Mouse (Mus musculus) erythroid progenitor cell, adult 5-6 weeks (primary cell): ENCODE data around the gene Filip1l. TPM values are rescaled to one million over a fixed set of nuclear protein-coding genes. Genes with fewer than 3 reads are reported as not detected.

ENCODE experiments used
- ATAC-seq: replicated peaks from 2 replicates; pipeline ENCODE4 v1.8.0; 2016; ENCODE audit warnings: moderate number of reproducible peaks, mild to moderate bottlenecking, moderate TSS enrichment, inconsistent platforms; ENCODE audit not compliant: poor library complexity, low FRiP score, severe bottlenecking
- total RNA-seq, 2 experiments: library from RNA; stranded (forward) in 1 of 2; stranded (reverse) in 1 of 2; fragments of 150-400 nt in 1 of 2; fragments of 186-747, 209-891 nt in 1 of 2; gene quantifications; 2 replicates each; pipeline versions ENCODE4 v1.2.3 to v1.2.4; 2015 to 2017; ENCODE audit warnings: low replicate concordance in 2 of 2

Gene Filip1l
- total RNA-seq, 2 experiments from 2014 or later, result 6.1 to 13.4 TPM

DNA sequence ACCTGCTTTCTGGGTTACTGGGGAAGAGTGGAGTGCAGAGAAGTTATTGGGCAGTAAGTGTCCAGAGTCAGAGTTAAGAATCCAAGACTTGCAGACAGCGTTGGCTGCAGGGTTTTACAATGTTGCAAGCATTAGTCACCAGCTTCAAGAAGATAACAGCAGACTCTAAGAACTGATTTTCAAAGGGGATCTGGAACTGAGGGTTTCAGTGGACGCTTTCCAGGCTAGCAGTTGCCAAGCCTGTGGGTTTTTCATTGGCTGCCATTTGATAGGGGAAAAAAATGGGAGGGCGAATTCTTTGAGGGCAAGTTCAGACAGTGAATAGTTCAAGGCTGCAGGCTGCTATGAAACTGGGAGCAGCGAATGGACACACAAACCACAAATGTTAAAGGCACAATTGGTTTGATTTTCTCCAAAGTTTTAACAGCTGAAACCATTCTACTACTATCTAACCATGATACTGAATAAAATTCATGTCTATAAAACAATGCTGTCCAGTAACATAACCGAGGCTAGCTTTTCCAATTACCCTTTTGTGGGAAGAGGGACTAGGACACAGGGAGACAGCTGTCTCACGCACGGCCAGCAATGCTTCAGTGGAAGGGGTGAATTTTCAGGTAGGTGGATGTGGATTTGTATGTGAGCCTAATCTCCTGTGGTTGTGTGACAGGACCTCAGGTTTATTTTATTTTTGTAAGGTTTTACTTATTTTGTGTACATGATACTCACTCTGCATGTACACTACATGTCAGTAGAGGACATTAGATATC lies 74.8 kb downstream of the Filip1l start:
- no peak for ATAC-seq

DNA sequence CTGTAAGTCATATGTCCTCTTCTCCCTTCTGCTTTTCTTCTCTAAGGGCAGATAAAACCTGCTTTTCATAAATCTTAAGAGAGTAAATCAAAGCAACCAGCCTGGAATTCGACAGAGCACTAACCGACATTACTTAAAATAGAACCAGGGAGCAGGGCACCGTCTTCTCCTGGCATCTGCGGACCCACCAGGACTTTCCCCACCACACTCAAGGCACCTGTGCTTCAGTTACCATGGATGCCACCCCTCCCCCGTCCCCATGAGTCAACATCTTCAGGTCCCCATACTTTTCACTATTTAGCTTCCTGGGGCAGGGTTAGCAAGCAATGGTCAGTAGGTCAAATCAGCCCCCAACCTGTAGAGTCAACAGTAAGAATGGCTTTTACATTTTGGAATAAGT lies 76.1 kb downstream of the Filip1l start:
- no peak for ATAC-seq

GRCm38 (mm10) chr16:57431294-57431693 lies 78.4 kb downstream of the Filip1l start:
- no peak for ATAC-seq

- no peak for ATAC-seq
Observed at GRCm38 (mm10) chr16:57433173-57433572, 80.3 kb downstream of the Filip1l start.

DNA sequence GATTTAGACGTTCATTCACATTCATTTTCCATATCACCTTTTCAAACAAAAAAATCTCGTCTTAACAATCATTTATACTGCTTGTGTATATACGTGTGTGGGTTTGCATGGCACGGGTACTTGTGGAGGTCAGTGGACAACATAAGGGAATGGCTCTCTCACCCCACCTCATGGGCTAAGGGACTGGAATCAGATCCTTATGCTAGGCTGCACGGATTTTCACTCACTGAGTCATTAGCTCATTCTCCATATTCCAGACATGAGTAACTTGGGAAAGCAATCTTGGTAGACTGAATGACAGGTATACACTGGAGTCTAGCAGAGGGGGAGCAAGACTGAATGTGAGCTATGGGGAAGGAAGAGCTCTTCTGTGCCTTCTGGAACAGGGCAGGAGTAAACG lies 80.8 kb downstream of the Filip1l start:
- ATAC-seq, result no peak

GRCm38 (mm10) chr16:57434640-57435039 lies 81.7 kb downstream of the Filip1l start:
- ATAC-seq, result no peak

- ATAC-seq, result no peak
Observed at GRCm38 (mm10) chr16:57437523-57438287, 84.8 kb downstream of the Filip1l start.

GRCm38 (mm10) chr16:57438288-57438685 lies 85.4 kb downstream of the Filip1l start:
- no peak for ATAC-seq

GRCm38 (mm10) chr16:57439206-57439605 lies 86.3 kb downstream of the Filip1l start:
- no peak for ATAC-seq

- no peak for ATAC-seq
Observed at GRCm38 (mm10) chr16:57440706-57441437, 88.0 kb downstream of the Filip1l start.

GRCm38 (mm10) chr16:57445096-57446094 lies 92.5 kb downstream of the Filip1l start:
- no peak for ATAC-seq

- ATAC-seq, result no peak
Observed at GRCm38 (mm10) chr16:57453009-57453408, 100.1 kb downstream of the Filip1l start.

DNA sequence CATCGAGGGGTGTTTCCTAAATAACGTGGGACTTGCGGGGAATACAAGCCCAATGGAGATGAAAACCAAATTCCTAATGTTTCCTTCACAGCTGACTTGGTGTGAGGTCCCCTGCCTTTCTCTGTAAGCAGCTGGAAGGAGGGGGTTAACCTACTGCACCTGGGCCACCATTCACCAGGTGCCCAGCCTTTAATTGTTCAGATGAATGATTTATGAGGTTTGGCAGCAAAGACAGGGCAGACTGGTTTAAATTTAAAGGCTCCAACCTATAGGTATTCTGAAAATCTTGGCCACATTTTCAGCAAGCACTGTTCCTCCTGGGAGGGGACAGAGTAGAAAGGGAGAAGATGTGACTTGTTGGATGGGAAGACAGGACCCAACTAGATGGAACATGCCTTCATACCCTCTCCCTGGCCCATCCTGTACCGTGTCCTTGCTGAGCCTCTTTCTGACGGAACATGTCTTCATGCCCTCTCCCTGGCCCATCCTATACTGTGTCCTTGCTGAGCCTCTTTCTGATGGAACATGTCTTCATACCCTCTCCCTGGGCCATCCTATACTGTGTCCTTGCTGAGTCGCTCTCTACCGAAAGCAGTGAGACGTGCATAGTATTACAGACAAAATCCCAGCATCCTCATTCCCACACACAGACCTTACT lies 101.3 kb downstream of the Filip1l start:
- ATAC-seq, result no peak

DNA sequence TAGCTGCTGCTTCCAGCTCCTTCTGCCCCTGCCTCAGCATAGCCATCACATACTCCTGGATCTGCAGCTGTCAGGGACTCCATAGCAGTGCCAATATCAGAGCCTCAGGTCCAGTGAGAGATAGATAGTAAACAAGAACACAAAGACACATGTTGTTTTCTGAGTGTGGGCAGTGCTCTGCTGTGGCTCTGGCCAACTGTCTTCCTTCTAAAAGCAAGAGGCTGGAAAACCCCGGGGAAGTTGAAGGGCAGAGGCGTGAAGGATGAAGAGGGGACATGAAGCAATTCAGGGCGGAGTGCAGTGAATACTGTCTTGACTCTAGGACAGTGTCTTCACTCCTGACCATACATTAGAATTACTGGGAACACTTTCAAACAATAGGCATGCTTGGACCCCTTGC lies 102.7 kb downstream of the Filip1l start:
- ATAC-seq, result no peak

- ATAC-seq, result no peak
Observed at GRCm38 (mm10) chr16:57456003-57456402, 103.1 kb downstream of the Filip1l start.

GRCm38 (mm10) chr16:57465386-57465913 lies 112.6 kb downstream of the Filip1l start:
- no peak for ATAC-seq

DNA sequence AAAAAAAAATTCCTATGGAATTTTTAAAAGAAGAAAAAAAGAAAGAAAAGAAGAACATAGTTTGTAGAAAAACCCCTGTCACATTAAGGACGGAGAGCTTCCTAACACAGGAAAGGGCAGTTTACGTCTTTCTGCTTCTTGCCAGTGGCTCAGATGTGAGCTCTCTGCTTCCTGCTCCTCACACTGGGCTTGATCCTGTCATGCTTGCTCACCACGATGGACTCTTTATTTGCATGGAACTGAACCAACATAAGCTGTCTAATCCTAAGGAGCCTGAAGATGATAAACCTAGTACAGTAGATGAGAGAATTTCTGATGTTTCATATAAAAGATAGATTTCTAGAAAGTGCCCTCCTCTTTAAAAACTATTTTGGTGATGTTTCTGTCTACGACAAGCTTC lies 116.4 kb downstream of the Filip1l start:
- no peak for ATAC-seq

- ATAC-seq, result no peak
Observed at GRCm38 (mm10) chr16:57469869-57470268, 117.0 kb downstream of the Filip1l start.
